Mouse (Mus musculus): ENCODE data around the gene Hoxc6. TPM values are rescaled to one million over a fixed set of nuclear protein-coding genes. Genes with fewer than 3 reads are reported as not detected.
A peak's percentile ranks its signal among the peaks of the same experiment; 100 is the strongest.

The Hoxc6 gene
- polyA plus RNA-seq, 1 experiment from 2014 or later, result 12.3 TPM

DNA sequence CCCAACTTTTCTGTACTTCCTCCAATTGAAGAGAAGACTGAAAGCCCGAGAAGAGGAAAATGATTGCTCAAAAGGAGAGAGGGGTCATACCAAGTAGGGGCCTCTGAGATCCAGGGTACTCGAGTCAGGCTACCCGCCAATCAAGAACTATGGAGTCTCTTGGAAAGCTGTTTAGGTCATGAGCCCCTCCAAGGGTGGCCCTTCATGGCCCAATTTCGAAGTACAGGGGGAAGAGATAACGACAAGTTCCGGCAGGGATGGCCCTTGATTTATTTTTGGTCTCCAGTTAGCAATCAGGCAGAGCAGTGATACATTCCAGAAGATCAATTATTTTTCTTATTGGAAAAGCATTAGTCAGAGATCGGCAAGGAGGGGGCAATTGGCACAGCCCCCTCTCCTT lies 6.3 kb upstream of the Hoxc6 start:
- Histone ChIP-seq H3K4me2 (replicated peaks; ENCODE audit: low read depth, low read length) (peak overlapping the region; percentile 73), H3K4me1 (ENCODE audit: control insufficient read depth, insufficient read depth, low read length) (peaks cover 60% of the 10 kb centered on the region), H3K9ac (ENCODE audit: low read depth, low read length) (peak overlapping the region; percentile 88), H3K4me3 (ENCODE audit: low read length) (peak overlapping the region; percentile 64), H3K27ac (ENCODE audit: low read depth, low read length) (peak overlapping the region; percentile 91), H3K9me3 (ENCODE audit: control insufficient read depth, low read length) (no peaks in the 10 kb centered on the region), H3K27me3 (ENCODE audit: control insufficient read depth, insufficient read depth, low read length) (peaks cover 28% of the 10 kb centered on the region), H3K36me3 (ENCODE audit: control insufficient read depth, insufficient read depth, low read length) (no peaks in the 10 kb centered on the region)
- no peak for ATAC-seq (ENCODE audit: low FRiP score, low TSS enrichment)
- 6% methylated on average over 7 of the region's 7 CpGs for WGBS

DNA sequence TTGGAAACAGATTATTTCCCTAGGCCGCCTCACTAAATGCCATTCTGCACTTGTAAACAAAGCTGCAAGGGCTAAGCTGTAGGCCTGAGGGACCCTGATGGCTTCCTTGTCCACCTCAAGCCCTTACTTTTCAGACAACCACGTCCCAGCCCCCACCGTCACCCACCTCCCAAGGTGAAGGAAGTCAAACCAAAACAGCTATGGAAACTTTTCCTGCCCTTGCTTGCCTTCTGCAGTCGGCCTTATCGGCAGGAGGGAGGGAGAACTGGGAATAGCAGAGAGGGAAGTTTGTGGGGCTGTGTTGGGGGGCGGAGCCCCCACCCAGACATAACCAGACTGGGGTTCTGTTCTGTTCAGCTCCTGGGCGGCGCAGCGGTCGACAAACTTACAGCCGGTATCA lies 5.9 kb upstream of the Hoxc6 start:
- WGBS, result 2% methylated on average over 11 of the region's 11 CpGs
- peaks cover 24% of the 10 kb centered on the region for H3K27me3 ChIP-seq (ENCODE audit: control insufficient read depth, insufficient read depth, low read length)
- peak overlapping the region; percentile 64 for H3K4me3 ChIP-seq (ENCODE audit: low read length)
- H3K27ac ChIP-seq (ENCODE audit: low read depth, low read length), result peak overlapping the region; percentile 91
- H3K36me3 ChIP-seq (ENCODE audit: control insufficient read depth, insufficient read depth, low read length), result no peaks in the 10 kb centered on the region
- ATAC-seq (ENCODE audit: low FRiP score, low TSS enrichment), result no peak
- no peaks in the 10 kb centered on the region for H3K9me3 ChIP-seq (ENCODE audit: control insufficient read depth, low read length)
- peak overlapping the region; percentile 73 for H3K4me2 ChIP-seq (replicated peaks; ENCODE audit: low read depth, low read length)
- H3K4me1 ChIP-seq (ENCODE audit: control insufficient read depth, insufficient read depth, low read length), result peaks cover 60% of the 10 kb centered on the region
- H3K9ac ChIP-seq (ENCODE audit: low read depth, low read length), result peak overlapping the region; percentile 88

DNA sequence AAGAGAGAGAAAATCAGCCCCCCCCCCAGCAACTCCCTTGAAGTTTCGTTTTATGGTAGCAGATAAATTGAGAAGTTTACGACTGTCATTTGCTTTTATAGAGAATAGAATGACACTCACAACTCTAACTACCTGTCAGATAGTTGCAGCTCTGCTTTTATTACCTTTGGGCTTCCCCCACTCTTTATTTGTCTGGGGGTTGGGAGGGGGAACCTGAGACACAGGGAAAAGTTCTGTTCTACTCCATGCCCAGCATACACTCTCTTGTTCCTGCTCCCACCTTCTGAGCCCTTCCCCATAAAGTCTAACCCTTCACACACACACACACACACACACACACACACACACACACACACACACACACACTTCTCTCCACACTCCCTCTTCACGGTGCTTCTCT lies 5.2 kb upstream of the Hoxc6 start:
- Histone ChIP-seq H3K9me3 (ENCODE audit: control insufficient read depth, low read length) (no peaks in the 10 kb centered on the region), H3K9ac (ENCODE audit: low read depth, low read length) (peak overlapping the region; percentile 88; the same call in 1 of the 2 replicates), H3K36me3 (ENCODE audit: control insufficient read depth, insufficient read depth, low read length) (no peaks in the 10 kb centered on the region), H3K4me2 (replicated peaks; ENCODE audit: low read depth, low read length) (peak overlapping the region; percentile 73), H3K27me3 (ENCODE audit: control insufficient read depth, insufficient read depth, low read length) (peaks cover 22% of the 10 kb centered on the region), H3K4me3 (ENCODE audit: low read length) (peak overlapping the region; percentile 64; the same call in 1 of the 2 replicates), H3K4me1 (ENCODE audit: control insufficient read depth, insufficient read depth, low read length) (peaks cover 56% of the 10 kb centered on the region), H3K27ac (ENCODE audit: low read depth, low read length) (peak overlapping the region; percentile 91)
- ATAC-seq (ENCODE audit: low FRiP score, low TSS enrichment), result peak; percentile 50
- WGBS, result 2% methylated on average over 3 of the region's 3 CpGs

DNA sequence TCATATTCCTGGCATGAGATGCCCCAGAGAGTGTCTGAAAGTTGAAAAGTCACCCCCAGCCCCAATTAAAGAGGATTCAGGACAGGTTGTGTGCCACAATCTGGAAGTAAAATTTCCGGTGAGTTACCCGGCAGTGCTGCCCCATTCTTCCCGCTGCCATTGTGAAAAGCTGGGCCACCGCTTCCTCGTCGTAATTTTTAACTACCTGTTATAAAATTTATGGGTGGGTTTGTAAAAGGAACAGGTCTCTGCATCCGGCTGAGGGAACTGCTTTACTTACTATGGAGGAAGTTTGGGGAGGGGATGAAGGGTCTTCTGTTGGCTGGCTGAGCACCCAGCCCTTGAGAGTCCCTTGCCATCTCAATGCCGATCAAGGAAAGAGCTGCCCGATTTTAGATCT lies 1.5 kb upstream of the Hoxc6 start:
- ATAC-seq (ENCODE audit: low FRiP score, low TSS enrichment), result no peak
- peak overlapping the region; percentile 49; the same call in 1 of the 2 replicates for H3K27ac ChIP-seq (ENCODE audit: low read depth, low read length)
- H3K4me2 ChIP-seq (replicated peaks; ENCODE audit: low read depth, low read length), result peak overlapping the region; percentile 47
- no peaks in the 10 kb centered on the region for H3K36me3 ChIP-seq (ENCODE audit: control insufficient read depth, insufficient read depth, low read length)
- H3K9me3 ChIP-seq (ENCODE audit: control insufficient read depth, low read length), result no peaks in the 10 kb centered on the region
- H3K4me1 ChIP-seq (ENCODE audit: control insufficient read depth, insufficient read depth, low read length), result peaks cover 44% of the 10 kb centered on the region; the same call in 1 of the 2 replicates
- peak overlapping the region; percentile 10; the same call in 1 of the 2 replicates for H3K4me3 ChIP-seq (ENCODE audit: low read length)
- H3K27me3 ChIP-seq (ENCODE audit: control insufficient read depth, insufficient read depth, low read length), result peaks cover 18% of the 10 kb centered on the region
- peak overlapping the region; percentile 58 for H3K9ac ChIP-seq (ENCODE audit: low read depth, low read length)
- WGBS, result 7% methylated on average over 9 of the region's 9 CpGs

DNA sequence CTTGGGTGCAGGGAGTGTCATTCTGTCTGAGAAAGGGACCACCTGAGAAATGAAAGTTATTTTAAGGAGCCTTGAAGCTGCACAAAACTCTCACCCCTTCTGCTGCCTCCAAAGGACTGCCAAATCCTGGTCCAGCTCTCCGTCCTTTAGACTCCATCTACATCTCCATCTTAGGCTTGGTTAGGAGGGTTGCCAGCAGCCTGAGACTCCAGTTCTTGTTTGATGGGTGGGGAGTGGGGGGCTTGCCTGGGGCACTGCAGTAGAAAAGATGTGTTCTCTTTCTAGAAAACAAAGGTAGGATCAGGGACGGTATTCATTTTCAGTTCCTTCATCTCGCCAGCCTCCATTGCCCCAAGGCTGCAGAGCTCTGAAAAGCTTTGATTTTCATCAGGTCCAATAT lies 626 bp upstream of the Hoxc6 start:
- ATAC-seq (ENCODE audit: low FRiP score, low TSS enrichment), result no peak
- no peaks in the 10 kb centered on the region for H3K36me3 ChIP-seq (ENCODE audit: control insufficient read depth, insufficient read depth, low read length)
- H3K9ac ChIP-seq (ENCODE audit: low read depth, low read length), result peak overlapping the region; percentile 89; the same call in 1 of the 2 replicates
- H3K9me3 ChIP-seq (ENCODE audit: control insufficient read depth, low read length), result no peaks in the 10 kb centered on the region
- WGBS, result 3% methylated on average over 3 of the region's 3 CpGs
- peaks cover 44% of the 10 kb centered on the region; the same call in 1 of the 2 replicates for H3K4me1 ChIP-seq (ENCODE audit: control insufficient read depth, insufficient read depth, low read length)
- peaks cover 12% of the 10 kb centered on the region for H3K27me3 ChIP-seq (ENCODE audit: control insufficient read depth, insufficient read depth, low read length)
- H3K4me2 ChIP-seq (replicated peaks; ENCODE audit: low read depth, low read length), result peak overlapping the region; percentile 85
- peak overlapping the region; percentile 95 for H3K27ac ChIP-seq (ENCODE audit: low read depth, low read length)
- H3K4me3 ChIP-seq (ENCODE audit: low read length), result peak overlapping the region; percentile 62

DNA sequence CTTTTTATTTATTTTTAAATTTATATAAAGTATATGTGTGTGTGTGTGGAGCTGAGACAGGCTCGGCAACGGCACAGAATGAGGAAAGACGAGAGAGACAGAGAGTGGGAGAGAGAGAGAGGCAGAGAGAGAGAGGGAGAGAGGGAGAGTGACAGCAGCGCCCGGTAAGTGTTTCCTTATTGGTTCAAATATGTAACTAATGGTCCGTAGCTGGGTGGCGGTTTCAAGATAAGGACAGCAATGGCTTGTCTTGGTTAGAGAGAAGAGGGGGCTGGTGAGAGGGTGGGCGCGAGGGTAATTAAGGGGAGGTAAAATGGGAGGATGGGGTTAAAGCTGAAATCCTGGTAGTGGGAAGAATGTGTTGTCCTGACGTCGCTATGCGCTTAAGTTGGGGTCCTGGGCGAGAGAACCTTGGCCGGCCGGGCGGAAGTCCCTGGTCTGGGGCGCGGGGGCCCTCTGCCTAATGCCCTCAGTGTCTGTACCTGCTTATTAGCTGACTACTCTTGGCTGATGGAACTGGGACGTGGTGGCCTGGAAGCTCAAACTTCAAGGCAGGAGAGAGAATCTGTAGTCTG lies 638 bp downstream of the Hoxc6 start:
- Histone ChIP-seq H3K36me3 (ENCODE audit: control insufficient read depth, insufficient read depth, low read length) (no peaks in the 10 kb centered on the region), H3K27ac (ENCODE audit: low read depth, low read length) (peak overlapping the region; percentile 95), H3K9me3 (ENCODE audit: control insufficient read depth, low read length) (no peaks in the 10 kb centered on the region), H3K4me3 (ENCODE audit: low read length) (peak overlapping the region; percentile 62), H3K4me1 (ENCODE audit: control insufficient read depth, insufficient read depth, low read length) (peaks cover 50% of the 10 kb centered on the region), H3K4me2 (replicated peaks; ENCODE audit: low read depth, low read length) (peak overlapping the region; percentile 85), H3K27me3 (ENCODE audit: control insufficient read depth, insufficient read depth, low read length) (peaks cover 12% of the 10 kb centered on the region), H3K9ac (ENCODE audit: low read depth, low read length) (peak overlapping the region; percentile 89)
- WGBS, result under 1% methylated on average over 19 of the region's 19 CpGs
- ATAC-seq (ENCODE audit: low FRiP score, low TSS enrichment), result peak; percentile 36

DNA sequence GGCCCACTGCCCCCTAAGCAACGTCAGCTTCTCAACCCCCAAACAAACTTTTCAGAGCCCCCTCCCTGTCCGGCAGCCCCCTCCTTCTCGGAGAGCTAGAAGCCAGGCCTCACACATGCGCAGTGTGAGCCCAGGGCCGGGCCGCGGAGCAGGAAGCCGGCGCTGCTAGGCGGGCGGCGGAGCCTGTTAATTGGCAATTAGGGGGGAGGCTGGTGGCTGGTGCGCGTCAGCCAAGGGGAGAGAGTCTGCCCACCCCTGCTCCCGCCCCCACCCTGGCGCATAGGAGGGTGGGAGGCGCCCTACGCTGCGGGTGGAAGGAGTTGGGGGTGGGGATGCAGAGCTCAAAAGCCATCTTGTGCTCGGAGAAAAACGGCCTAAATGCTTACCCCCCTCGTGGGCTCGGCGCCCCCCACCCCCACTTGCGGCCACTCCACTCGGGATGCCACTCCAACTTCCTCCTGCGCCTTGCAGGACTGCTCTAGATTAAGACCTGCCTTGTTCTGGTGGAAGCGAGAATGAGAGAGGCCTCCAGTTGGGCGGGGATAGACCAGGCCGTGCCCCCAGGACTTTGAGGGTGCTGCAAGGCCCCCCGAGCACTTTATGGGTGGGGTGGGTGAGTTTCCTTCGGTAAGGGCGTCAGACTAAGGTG lies 1.2 kb downstream of the Hoxc6 start:
- 0% methylated on average over 32 of the region's 33 CpGs for WGBS
- H3K4me2 ChIP-seq (replicated peaks; ENCODE audit: low read depth, low read length), result peak overlapping the region; percentile 85
- H3K9me3 ChIP-seq (ENCODE audit: control insufficient read depth, low read length), result no peaks in the 10 kb centered on the region
- H3K4me3 ChIP-seq (ENCODE audit: low read length), result peak overlapping the region; percentile 62
- H3K27me3 ChIP-seq (ENCODE audit: control insufficient read depth, insufficient read depth, low read length), result peaks cover 12% of the 10 kb centered on the region
- peaks cover 55% of the 10 kb centered on the region for H3K4me1 ChIP-seq (ENCODE audit: control insufficient read depth, insufficient read depth, low read length)
- ATAC-seq (ENCODE audit: low FRiP score, low TSS enrichment), result peak; percentile 88
- peak overlapping the region; percentile 95 for H3K27ac ChIP-seq (ENCODE audit: low read depth, low read length)
- H3K9ac ChIP-seq (ENCODE audit: low read depth, low read length), result peak overlapping the region; percentile 89
- no peaks in the 10 kb centered on the region for H3K36me3 ChIP-seq (ENCODE audit: control insufficient read depth, insufficient read depth, low read length)

DNA sequence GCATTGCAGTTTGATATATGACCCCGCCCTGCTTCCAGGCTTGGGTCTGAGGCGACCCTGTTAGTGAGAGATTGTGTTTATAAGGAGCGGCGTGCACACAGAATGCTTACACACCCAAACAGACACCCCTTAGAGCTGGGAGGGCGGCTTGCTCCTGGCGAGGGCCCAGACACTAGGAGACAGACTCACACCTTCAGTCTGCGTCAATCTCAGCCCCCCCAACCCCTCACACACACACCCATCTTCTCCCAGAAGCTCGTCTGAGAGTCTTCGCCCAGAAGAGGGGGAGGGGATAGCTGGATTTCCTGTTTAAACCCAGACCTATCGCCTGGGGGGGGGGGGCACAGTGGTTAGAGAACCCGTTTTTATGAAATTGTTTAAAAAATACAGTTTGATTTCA lies 1.9 kb downstream of the Hoxc6 start:
- Histone ChIP-seq H3K4me2 (replicated peaks; ENCODE audit: low read depth, low read length) (peak overlapping the region; percentile 85), H3K27ac (ENCODE audit: low read depth, low read length) (peak overlapping the region; percentile 95), H3K9ac (ENCODE audit: low read depth, low read length) (peak overlapping the region; percentile 89), H3K4me1 (ENCODE audit: control insufficient read depth, insufficient read depth, low read length) (peaks cover 56% of the 10 kb centered on the region), H3K9me3 (ENCODE audit: control insufficient read depth, low read length) (no peaks in the 10 kb centered on the region), H3K4me3 (ENCODE audit: low read length) (peak overlapping the region; percentile 62), H3K27me3 (ENCODE audit: control insufficient read depth, insufficient read depth, low read length) (peaks cover 12% of the 10 kb centered on the region), H3K36me3 (ENCODE audit: control insufficient read depth, insufficient read depth, low read length) (no peaks in the 10 kb centered on the region)
- WGBS, result under 1% methylated on average over 11 of the region's 11 CpGs
- peak; percentile 20; the same call in 1 of the 2 replicates for ATAC-seq (ENCODE audit: low FRiP score, low TSS enrichment)

DNA sequence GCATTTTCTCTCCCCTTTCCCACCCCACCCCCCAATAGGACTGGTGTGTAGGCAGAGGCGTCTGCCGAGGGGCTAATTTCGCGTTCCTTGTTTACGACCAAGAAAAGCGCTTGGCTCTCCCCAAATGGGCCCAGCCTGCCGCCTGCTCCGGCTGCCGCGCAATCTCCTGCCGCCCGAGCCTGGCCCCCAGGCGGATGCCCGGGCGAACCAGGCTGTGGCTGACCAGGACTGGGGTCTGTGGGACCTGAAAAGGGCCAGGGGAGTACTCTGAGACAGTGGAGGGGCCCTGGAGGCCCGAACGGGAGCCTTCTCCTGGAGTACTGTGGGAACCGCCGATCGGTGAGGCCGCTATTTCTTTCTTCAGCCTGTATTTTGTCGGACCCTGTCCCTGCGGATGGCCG lies 2.4 kb downstream of the Hoxc6 start:
- Histone ChIP-seq H3K27me3 (ENCODE audit: control insufficient read depth, insufficient read depth, low read length) (peaks cover 11% of the 10 kb centered on the region), H3K9ac (ENCODE audit: low read depth, low read length) (peak overlapping the region; percentile 89), H3K4me3 (ENCODE audit: low read length) (peak overlapping the region; percentile 62), H3K36me3 (ENCODE audit: control insufficient read depth, insufficient read depth, low read length) (no peaks in the 10 kb centered on the region), H3K9me3 (ENCODE audit: control insufficient read depth, low read length) (no peaks in the 10 kb centered on the region), H3K27ac (ENCODE audit: low read depth, low read length) (peak overlapping the region; percentile 95), H3K4me2 (replicated peaks; ENCODE audit: low read depth, low read length) (peak overlapping the region; percentile 85), H3K4me1 (ENCODE audit: control insufficient read depth, insufficient read depth, low read length) (peaks cover 57% of the 10 kb centered on the region)
- no peak for ATAC-seq (ENCODE audit: low FRiP score, low TSS enrichment)
- WGBS, result 1% methylated on average over 24 of the region's 24 CpGs

All from kidney, embryonic 14.5 days (tissue).